Mouse (Mus musculus): ENCODE measurements around the gene Apool.

Gene Apool

DNA sequence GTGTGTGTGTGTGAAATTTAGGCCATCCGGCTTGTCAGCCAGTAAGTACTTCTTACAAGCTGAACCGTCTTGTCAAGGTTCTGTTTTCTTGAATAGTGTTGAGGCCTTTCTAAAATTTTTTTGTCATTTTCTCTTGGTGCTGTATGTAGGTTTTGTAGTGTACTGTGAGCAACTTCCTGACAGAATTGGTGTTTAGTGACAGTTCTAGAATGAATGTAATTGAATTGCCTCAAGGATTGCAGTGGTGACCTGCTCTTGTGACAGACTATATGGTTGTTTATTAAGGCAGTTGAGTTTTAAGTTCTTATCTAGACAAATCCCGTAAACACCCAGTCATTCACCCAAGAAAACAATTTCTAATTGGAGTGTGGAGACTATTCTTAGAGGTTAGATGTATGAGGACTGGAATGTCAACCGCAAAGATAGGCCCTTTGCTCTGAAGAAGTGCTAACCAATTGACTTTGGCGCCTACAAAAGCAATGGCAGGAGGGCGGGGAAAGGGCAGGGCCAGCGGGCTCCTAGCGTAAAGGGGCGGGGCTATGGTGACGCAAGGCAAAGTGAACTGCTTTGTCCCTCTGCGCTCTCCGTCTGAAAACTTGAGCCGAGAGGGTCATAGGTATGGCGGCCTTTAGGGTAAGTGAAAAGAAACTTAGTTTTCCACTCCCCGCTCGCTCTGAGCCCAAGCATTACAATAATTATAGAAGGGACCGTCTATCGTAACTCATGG is at the start of gene Apool:
TSS of gene Apool (plus strand) at position 531 of the 727 bp plus-strand sequence.
- DNase-seq (ENCODE audit: low spot score): peak; percentile 94

DNA sequence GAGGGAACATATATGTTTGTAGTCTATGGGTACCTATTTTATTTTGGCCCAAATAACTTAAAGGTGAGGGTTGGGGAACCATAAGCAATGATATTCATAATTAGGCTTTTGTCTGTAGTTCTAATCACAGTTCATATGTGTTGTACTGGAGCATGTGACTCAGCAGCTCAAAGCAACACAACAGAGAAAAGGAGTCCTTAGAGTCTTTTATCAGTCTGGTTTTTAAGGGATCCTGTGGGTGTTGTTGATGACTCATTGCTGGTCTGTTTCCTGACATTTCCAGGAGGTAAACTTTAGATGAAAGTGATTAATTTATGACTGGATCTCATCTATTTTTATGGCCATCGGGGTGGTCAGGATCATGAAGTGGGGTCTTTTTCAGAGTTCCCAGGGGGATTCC is 37.6 kb upstream of the Apool start:
- DNase-seq (ENCODE audit: low spot score): no peak

DNA sequence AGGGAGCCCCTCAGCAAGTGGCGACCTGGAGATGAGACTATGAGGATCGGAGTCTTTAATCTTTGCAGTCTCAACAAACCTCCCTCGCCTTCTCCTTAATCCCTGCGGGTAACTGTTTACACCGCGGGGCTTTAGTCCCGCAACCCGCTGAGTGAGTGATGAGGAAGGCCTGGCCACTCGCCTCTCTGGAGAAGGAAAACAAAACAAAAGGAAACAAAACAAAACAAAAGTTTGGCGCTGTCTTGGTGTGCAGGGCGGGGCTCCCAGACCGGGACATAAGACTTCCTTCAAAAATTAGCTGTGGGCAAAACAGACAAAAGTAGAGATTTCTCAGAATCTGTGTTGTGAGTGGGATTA is 375 bp downstream of the Apool start:
- no peak for DNase-seq (ENCODE audit: low spot score)

DNA sequence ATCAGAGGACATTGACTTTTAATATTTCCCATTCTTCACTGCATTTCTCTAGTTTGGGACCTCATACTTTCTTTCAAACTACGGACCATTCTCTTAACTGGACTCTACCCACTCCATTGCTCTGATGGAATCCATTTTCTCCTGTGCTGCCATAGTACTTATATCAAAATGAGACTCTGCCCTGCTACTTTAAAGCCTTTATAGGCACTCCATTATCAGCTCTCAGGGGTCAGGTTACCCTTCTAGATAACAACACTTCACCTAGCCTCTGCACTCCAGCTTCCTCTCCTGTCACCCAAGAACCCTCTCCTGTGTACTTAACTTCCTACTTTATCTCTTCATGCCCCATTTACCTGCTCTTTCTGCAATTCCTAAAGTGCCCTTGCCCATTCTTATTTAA is 960 bp downstream of the Apool start:
- no peak for DNase-seq (ENCODE audit: low spot score)

DNA sequence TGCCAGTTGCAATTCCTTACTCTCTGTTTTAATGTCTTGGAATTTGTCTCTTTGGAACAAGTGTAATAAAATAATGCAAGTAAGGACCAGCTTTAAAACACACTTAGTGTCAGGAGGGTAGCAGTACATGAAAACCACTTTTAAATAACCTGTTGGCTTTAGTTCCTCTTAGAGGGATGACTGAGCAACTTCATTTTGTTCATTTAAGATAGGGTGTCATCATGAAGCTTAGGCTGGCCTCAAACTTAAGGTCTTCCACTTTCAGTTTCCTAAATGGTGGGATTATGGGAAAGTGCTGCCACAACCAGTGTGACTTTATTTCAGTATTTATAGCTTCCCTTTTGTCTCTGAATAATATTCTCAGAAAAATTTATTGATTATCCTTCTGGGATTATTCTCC is 9.1 kb downstream of the Apool start:
- no peak for DNase-seq (ENCODE audit: low spot score)

DNA sequence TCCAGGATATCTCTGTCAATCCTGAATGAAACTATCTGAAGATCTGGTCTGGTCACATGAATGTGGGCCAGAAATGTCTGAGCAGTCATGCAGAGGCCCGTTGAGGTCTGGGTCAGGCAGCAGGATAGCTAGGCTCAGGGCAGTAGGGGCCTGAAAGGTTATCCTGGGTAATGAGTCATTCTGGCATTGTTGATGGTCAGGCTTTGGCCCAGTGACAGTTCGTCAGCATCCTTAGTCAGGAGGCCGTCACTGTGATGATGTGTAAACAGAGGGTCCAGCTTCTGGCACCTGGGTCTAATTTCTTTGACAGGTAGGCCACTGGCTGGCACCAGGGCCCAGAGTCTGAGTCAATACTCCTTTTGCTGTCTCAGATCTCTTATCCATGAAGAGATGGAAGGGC is 28.4 kb downstream of the Apool start:
- no peak for DNase-seq (ENCODE audit: low spot score)

DNA sequence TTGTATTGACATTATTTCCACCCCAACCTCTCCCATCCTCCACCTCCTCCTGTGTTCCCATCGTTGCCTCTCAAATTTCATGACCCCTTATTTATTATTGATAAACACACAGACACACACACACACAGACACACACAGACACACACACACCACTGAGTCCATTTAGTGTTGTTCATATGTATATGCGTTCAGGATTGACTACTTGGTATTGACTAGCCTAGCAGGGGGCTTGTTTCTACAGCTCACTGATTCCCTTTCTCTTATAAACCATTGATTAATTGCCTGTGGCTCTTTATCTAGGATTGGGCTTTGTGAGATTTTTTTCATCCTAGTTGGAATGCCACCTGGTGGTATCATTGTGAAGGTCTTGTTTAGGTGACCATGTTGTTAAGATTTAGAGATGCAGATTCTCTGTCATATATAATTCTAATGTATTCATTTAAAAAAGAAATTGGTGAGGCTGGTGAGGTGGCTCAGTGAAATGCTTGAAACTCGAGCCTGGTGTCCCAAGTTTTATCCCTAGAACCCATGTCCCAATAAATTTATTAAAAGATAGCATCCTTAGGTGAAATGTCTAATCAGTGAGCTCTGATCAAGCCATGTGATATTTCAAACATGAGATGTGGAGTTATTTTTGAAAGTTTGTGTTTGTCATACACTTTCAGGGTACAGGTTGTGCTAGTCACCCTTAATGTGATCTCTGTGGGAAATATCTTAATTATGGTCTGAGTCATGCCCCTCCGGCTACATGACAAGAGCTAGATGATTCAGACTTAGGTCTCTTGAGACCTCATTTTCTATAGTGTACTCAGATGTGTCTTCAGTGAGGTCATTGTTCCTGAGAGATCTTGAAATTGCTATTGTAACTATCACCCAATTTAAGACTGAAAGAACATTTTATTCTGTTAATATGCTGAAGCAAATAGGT is 36.6 kb downstream of the Apool start:
- DNase-seq (ENCODE audit: low spot score): no peak

DNA sequence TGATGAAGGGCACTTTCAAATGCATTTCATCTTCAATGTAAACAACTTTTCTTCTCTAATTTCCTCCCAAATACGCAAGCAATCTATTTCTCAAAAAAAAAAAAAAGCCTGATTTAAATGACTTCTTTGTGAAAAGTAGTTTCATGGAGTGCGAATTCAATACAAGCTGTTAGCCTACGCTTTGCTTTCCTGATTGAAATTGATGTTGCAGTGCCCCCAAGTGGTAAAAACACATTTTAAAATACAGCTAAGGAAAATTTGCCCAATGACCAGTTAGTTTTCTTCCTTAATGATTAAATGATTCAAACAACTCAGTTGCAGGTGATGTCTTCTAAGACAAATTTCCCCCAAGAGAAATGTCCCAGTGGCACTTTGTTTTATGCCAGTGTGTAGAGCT is 37.3 kb downstream of the Apool start:
- DNase-seq (ENCODE audit: low spot score): peak; percentile 16

DNA sequence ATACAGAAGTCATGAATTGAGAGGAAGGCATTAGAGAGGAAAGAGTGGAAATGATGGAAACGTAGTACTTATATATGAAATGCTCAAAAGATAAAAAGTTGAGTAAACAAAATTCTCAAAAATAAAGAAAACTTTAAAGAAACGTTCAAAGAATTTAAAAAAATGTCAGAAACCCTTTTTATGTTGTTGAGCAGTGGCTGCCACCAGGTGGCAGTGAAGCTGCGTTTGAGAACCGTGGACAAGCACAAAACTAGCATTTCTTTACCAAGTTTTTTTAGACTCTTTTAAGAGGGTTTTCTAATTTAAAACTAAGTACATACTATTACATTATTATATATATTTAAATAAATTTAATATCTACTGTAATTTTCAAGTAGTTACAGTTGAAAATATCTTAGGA is 57.3 kb downstream of the Apool start:
- peak; percentile 7 for DNase-seq (ENCODE audit: low spot score)

DNA sequence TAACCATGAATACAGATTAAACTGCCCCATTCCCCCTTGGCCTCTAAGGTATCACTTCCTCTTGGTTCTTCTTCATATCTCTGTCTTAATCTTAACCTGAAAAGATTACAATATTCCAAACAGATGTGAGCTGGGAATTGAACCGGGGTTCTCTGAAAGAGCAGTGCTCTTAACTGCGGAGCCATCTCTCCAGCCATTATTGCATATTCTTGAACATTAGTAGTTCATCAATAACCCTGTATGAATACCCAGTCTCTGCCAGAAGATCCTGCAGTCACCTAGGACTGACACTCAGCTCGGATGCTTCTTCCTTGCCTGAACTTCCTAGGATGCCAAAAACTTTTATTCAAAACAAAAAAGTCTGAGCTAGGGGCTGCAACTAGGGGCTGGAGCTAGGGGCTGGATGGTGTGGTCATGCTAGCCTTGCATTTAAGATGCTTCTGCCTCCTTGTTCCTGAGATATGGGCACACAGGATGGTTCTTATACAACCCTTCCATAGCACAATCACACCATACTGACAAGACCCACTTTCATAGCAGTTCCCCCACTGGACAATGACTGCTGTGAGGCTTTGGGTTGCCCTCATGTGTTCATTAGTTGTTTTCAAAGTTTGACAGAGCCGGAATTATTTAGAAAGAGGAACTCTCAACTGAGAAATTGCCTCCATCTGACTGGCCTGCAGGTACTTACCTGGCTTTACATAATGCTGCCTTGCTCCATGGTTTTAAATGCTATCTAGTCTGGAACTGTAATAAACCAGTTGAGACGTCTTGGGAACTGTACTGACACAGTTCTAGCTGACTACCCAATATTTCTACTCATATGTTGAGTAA is 59.7 kb downstream of the Apool start:
- peak; percentile 4 for DNase-seq (ENCODE audit: low spot score)

DNA sequence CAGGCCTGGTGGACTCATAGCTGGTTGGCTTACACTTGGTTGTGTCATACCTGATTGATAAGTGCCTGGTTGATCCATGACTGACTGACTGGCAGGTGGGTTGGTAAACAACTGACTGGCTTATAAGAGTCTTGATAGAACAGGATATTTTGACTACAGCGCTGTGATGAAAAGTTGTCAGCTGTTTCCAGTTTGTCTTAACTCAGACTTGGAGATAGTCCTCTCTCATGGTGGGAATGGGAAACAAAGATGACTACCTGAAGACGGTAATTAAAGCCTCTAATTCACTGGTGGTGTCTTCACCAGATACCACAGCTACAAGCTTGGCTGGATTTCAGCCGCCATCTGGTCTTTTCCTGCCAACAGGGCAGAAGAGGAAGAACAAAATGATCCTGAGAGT is 95.5 kb downstream of the Apool start, which contains the start of gene Satl1:
TSS of gene Satl1 (minus strand) at position 101 of the 400 bp plus-strand sequence.
- no peak for DNase-seq (ENCODE audit: low spot score)

DNA sequence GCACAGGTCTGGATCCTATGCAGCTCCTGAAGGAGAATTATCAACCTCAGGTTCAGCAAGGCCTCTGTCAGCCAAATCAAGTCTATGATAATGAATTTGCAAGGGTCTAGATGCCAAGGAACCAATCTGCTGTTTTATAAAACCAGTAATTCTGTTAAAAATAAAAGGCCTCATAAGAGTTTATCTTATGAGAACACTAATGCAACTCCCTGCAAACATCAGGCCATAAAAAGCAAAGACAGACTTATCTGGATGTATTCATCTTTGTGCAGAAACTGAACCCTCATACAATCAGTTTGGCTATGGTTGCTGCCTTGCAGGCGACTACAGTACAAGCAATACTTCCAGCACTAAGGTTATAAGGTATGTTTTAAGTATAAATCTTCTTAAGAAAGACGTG is 101.2 kb downstream of the Apool start:
- DNase-seq (ENCODE audit: low spot score): no peak

Data from embryo, embryonic 10 days (tissue).